Mouse (Mus musculus): ENCODE measurements at regions not wholly inside any gene's neighbourhood (a gene's known extent, or its start where the extent isn't known, plus 50 kb on each side); places are given as distances from the start of the nearest gene placed in this dataset.

GRCm38 (mm10) chr4:153905511-153905910 lies 51.5 kb upstream of the A430005L14Rik start:
- Histone ChIP-seq H3K4me3 (ENCODE audit: control insufficient read depth, low read depth, low read length) (no peak overlapping the region), H3K36me3 (ENCODE audit: control insufficient read depth, insufficient read depth, low read length) (no peaks in the 10 kb centered on the region), H3K27ac (ENCODE audit: control insufficient read depth, insufficient read depth, low read depth, low read length) (no peak overlapping the region), H3K27me3 (ENCODE audit: control insufficient read depth, insufficient read depth, low read length) (no peaks in the 10 kb centered on the region), H3K4me1 (ENCODE audit: control insufficient read depth, insufficient read depth, low read length) (no peaks in the 10 kb centered on the region)
- TF ChIP-seq CTCF (IDR thresholded peaks at IDR 0.05; ENCODE audit: control insufficient read depth, insufficient read depth, insufficient replicate concordance, low read depth, low read length) (no peak), POLR2A (IDR thresholded peaks at IDR 0.05; ENCODE audit: control insufficient read depth, low read depth, low read length) (no peak)
